Mouse (Mus musculus) liver, embryonic 16.5 days (tissue): ENCODE results near the gene Emx2. TPM values are rescaled to one million over a fixed set of nuclear protein-coding genes. Genes with fewer than 3 reads are reported as not detected.

Experiments used
- ATAC-seq: fragments of 200-750 bp; cut with Nextera tagmentation; 2 replicates; pipeline ENCODE4 v1.8.0; 2017; ENCODE audit warnings: low read depth, mild to moderate bottlenecking, moderate number of reproducible peaks, moderate library complexity
- H3K27ac ChIP-seq: fragments of 300-500 bp; sonication (generic); 2 replicates; pipeline ENCODE4 v1.5.1; 2014; ENCODE audit warnings: mild to moderate bottlenecking, low read length
- H3K27me3 ChIP-seq: fragments of 300-500 bp; sonication (generic); 2 replicates; pipeline ENCODE4 v1.6.1; 2014; ENCODE audit warnings: low read depth, low read length, mixed read lengths; ENCODE audit not compliant: control insufficient read depth, insufficient read depth
- H3K36me3 ChIP-seq: fragments of 300-500 bp; sonication (generic); 2 replicates; pipeline ENCODE4 v1.6.1; 2014; ENCODE audit warnings: mild to moderate bottlenecking; ENCODE audit not compliant: control insufficient read depth, insufficient read depth
- H3K4me1 ChIP-seq: fragments of 300-500 bp; sonication (generic); 2 replicates; pipeline ENCODE4 v1.6.1; 2014; ENCODE audit warnings: low read depth, low read length, mixed read lengths; ENCODE audit not compliant: control insufficient read depth
- H3K4me2 ChIP-seq: fragments of 300-500 bp; sonication (generic); 2 replicates; pipeline ENCODE4 v1.6.1; 2014; ENCODE audit warnings: low read depth, low read length, mixed read lengths
- H3K4me3 ChIP-seq: fragments of 300-500 bp; sonication (generic); 2 replicates; pipeline ENCODE4 v1.5.1; 2014; ENCODE audit warnings: low read depth, mild to moderate bottlenecking, low read length
- H3K9ac ChIP-seq: fragments of 300-500 bp; sonication (generic); 2 replicates; pipeline ENCODE4 v1.6.1; 2014; ENCODE audit warnings: low read depth, low read length
- H3K9me3 ChIP-seq: fragments of 300-500 bp; sonication (generic); replicated peaks from 2 replicates; pipeline ENCODE4 v1.6.1; 2016; ENCODE audit warnings: low read length; ENCODE audit not compliant: control insufficient read depth
- WGBS: fragments of 180-500 bp; shearing (Covaris S2); extraction: QIAGEN DNeasy Blood & Tissue Kit; methylation state at CpG from one replicate; pipeline ENCODE4 v1.1.7; 2014; ENCODE audit not compliant: insufficient replicate concordance; 5-methylcytosine and 5-hydroxymethylcytosine counted together
- polyA plus RNA-seq: library from polyadenylated mRNA; unstranded; fragments of >200 nt; fragmentation: Nextera tagmentation; extraction: Ambion mirVana; gene quantifications from 2 replicates; pipeline ENCODE4 v1.2.1, GENCODE M21; 2015

The Emx2 gene
- polyA plus RNA-seq, 1 experiment from 2014 or later = not detected

DNA sequence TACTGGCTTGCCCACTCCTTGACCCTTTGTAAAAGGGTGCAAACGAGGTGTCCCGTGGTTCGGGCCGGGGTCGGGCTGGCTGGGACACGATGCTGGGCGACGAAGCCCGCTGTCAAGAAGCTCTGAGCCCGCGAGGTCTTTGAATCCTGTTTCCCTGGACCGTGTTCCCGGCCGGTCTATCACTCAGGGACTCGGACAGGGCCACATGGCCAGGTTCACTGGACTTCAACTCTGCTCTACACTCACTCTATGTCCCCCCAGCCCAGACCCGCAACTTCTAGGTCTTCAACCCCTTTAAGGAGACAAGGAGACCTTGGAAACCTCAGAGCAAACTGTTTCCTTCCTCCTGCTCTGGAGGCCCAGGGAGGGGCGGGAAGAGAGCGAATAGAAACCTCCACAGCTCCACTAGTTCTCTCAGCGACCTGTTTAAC lies 1.7 kb downstream of the Emx2 start:
- Histone ChIP-seq H3K27ac (no peak overlapping the region), H3K27me3 (peaks cover 100% of the 10 kb centered on the region), H3K36me3 (no peaks in the 10 kb centered on the region), H3K4me2 (no peak overlapping the region), H3K9ac (no peak overlapping the region), H3K4me3 (no peak overlapping the region; the same call in 1 of the 2 replicates), H3K9me3 (no peaks in the 10 kb centered on the region), H3K4me1 (no peaks in the 10 kb centered on the region; the same call in 1 of the 2 replicates)
- ATAC-seq = no peak
- 3% methylated on average over 19 of the region's 19 CpGs for WGBS

DNA sequence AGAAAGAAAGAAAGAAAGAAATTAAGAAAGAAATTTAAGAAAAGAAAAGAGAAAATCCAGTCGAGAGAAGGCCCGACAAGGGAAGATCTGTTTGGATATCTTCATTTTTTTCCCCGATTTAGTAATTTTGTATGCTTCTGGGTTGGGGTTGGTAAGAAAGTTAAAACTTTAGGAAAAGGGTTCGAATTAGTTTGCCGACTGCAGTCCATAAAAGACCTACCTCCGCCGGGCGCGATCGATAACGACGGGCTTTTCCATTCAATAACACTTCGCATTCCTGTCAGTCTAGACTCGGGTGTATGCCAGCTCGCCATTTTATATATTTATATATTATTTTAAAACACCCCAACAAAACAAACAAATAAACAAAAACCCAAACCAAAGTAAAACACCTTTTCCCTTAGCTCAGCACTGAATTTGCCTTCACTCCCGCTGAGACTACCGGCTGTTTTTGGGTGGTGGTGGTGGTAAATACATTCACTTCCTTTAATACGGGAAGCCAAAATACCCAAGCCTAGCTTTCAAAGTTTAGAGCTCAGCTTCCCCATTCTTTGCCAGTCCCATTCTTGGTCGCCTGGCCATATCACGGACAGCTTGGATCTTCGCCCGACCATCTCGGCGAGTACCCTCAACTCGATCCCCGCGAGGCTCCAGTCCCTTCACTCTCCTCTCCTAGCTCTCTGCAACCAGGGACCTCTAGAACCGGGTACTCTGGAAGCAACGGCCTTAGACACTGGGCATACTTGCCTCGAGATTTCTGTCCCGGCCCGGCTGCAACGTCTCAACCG lies 2.4 kb downstream of the Emx2 start:
- no peak overlapping the region for H3K27ac ChIP-seq
- no peak overlapping the region for H3K4me2 ChIP-seq
- ATAC-seq = no peak
- H3K27me3 ChIP-seq = peaks cover 99% of the 10 kb centered on the region
- H3K9ac ChIP-seq = no peak overlapping the region
- H3K36me3 ChIP-seq = no peaks in the 10 kb centered on the region
- H3K4me1 ChIP-seq = no peaks in the 10 kb centered on the region; the same call in 1 of the 2 replicates
- H3K9me3 ChIP-seq = no peaks in the 10 kb centered on the region
- 1% methylated on average over 34 of the region's 34 CpGs for whole genome bisulfite sequencing
- H3K4me3 ChIP-seq = no peak overlapping the region

DNA sequence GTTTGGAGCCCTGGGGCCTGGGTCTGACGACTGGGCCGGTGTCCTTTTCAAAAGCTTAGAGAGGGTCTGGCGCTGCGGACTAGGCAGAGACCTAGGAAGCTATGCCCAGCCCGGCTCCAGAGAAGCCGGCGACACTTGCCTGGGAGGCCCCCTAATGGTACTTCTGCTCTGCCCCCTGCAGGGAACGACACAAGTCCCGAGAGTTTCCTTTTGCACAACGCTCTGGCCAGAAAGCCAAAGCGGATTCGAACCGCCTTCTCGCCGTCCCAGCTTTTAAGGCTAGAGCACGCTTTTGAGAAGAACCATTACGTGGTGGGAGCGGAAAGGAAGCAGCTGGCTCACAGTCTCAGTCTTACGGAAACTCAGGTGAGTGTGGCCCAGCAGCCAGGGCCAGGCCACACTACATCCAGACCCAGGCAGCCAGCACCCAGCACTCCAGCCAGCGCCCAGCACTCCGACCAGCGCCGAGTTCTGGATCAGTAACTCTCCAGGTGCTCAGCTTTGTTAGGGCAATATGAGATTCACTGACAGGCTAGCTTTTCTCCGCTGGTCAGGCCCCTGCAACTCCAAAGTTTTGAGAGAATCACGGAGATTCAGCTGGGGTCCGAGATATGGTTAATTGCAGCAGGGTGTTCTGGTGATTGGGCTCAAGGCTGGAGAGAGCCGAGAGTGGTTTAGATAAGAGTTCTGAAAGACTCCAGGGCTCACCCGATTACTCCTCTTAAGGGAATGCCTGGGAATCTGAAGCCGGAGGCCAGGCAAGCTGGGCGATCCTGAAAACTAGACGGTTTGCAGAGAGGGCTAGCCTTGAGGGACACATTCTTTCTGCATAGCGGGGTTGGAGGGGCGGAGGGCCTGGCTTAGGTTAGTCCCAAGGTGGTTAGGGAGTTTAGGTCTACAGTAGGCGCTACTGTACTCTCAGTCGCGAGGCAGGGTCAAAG lies 3.6 kb downstream of the Emx2 start:
- H3K9ac ChIP-seq = no peak overlapping the region
- no peak for ATAC-seq
- H3K4me2 ChIP-seq = no peak overlapping the region
- no peaks in the 10 kb centered on the region; the same call in 1 of the 2 replicates for H3K4me1 ChIP-seq
- H3K9me3 ChIP-seq = no peaks in the 10 kb centered on the region
- no peaks in the 10 kb centered on the region for H3K36me3 ChIP-seq
- no peak overlapping the region for H3K4me3 ChIP-seq
- peaks cover 99% of the 10 kb centered on the region for H3K27me3 ChIP-seq
- no peak overlapping the region for H3K27ac ChIP-seq
- WGBS = 3% methylated on average over 36 of the region's 36 CpGs

DNA sequence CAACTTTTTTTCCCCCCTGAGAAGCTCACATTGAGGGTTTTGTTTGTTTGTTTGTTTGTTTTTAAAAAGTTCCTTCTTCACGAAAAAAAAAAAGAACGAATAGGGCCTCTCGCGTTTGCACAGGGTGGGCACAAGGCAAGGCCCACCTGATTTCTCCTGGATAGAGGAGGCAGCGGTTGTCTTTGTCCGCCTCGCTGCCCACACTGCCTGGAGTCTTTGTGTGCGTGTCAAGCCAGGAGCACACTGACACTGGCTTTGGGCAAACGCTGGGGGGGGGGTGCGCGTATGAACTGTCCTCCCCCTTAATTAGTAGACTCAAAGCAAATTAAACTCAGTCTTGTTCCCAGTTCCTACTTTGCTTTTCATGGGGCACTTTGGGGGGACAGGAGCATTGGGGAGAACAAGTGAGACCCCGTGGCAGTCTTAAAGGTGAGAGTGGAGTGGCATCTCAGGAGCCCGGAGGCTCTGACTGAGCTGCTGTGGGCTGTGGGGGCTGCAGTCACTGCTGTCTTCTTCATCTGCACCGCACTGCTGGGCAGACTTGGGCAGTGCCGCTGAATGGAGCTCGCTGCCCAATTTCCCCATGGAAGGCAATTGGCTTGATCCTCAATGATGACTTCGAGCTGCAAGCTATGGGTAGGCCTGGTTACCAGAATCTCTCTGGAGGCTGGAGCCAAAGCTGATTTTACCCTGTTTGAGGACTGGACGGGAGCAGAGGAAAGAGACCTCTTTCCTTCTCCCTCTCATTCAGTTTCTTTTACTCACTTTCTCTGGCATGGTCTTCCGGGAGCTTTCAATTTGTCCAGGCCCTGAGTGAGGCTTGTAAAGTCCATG lies 4.5 kb downstream of the Emx2 start:
- Histone ChIP-seq H3K4me3 (no peak overlapping the region), H3K4me2 (no peak overlapping the region), H3K4me1 (no peaks in the 10 kb centered on the region; the same call in 1 of the 2 replicates), H3K9ac (no peak overlapping the region), H3K9me3 (no peaks in the 10 kb centered on the region), H3K36me3 (no peaks in the 10 kb centered on the region), H3K27me3 (peaks cover 99% of the 10 kb centered on the region), H3K27ac (no peak overlapping the region)
- 8% methylated on average over 19 of the region's 19 CpGs for WGBS
- no peak for ATAC-seq

DNA sequence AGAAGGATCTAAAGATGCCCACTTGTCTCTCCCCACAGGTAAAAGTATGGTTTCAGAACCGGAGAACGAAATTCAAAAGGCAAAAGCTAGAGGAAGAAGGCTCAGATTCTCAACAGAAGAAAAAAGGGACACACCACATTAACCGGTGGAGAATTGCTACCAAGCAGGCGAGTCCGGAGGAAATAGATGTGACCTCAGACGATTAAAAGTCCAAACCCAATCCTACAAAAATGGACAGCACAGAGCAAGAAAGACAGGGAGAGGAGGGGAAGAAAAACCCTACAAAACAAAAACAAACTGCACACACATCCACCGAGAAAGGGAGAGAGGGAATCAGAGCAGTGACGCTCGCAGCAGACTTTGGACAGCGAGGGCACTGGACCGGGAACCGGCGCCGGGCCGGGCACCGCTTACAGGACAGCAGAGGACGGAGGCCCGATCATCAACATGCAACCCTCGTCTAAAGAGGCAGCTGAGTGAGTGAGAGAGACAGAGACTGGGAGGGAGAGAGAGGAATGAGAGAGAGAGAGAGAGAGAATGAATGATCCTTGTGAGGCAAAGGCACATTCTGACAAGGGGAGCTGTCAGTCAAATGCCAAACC lies 5.8 kb downstream of the Emx2 start:
- ATAC-seq = no peak
- Histone ChIP-seq H3K9me3 (no peaks in the 10 kb centered on the region), H3K4me3 (no peak overlapping the region), H3K36me3 (no peaks in the 10 kb centered on the region), H3K4me2 (no peak overlapping the region), H3K27ac (no peak overlapping the region), H3K4me1 (no peaks in the 10 kb centered on the region; the same call in 1 of the 2 replicates), H3K9ac (no peak overlapping the region), H3K27me3 (peaks cover 99% of the 10 kb centered on the region)
- 3% methylated on average over 19 of the region's 19 CpGs for WGBS

DNA sequence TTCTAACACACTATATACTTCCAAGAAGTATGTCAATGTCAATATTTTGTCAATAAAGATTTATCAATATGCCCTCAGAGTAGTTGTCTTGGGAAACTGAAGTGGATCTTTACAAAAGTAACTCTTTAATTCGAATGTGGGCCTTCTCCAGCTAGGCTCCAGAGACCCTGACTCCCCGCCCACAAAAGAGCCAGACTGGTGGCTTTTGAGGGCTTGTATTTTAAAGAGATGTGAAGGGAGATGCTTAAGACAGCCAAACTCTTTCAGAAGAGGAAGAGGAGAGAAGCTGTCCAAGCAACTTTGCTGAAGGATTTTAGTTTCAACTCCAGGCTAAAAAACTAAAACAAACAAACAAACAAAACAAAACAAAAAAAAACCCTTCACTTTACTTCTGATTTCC lies 7.1 kb downstream of the Emx2 start:
- WGBS = 2% methylated on average over 2 of the region's 2 CpGs
- Histone ChIP-seq H3K4me3 (no peak overlapping the region), H3K4me2 (no peak overlapping the region), H3K4me1 (no peaks in the 10 kb centered on the region), H3K9ac (no peak overlapping the region), H3K36me3 (no peaks in the 10 kb centered on the region), H3K27me3 (peaks cover 99% of the 10 kb centered on the region), H3K27ac (no peak overlapping the region), H3K9me3 (no peaks in the 10 kb centered on the region)
- no peak for ATAC-seq

DNA sequence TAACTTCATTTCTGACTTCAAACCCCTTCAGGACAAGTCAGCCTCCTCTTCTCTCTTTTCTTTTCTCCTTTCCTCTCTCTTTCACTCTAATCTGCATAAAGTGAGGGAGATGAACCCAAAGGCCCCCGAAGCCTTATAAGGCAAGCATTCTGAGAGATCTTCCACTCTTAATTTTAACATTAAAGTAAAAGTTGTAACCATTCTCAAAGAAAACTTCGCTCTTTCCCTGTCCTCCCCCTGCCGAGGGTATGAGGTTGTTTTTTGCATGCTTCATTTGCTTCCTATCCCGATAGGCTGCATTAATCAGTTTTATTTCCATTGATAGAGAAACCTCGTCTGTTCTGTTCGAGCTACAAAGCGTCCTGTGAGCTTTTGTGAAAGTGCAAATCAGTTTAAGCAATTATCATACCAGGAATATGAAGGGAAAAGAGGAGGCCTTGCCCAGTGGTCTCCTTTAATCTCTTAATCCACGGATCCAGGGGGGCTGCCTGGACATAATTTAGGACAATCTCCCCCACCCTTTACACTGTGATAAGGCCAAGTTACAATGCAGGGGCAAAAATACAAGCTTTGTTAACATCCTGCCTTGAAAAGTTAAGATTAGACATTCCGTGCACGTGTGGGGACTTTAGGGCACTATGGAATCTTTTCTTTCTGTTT lies 7.7 kb downstream of the Emx2 start:
- no peaks in the 10 kb centered on the region for H3K9me3 ChIP-seq
- H3K27me3 ChIP-seq = peaks cover 99% of the 10 kb centered on the region
- no peak for ATAC-seq
- H3K4me2 ChIP-seq = no peak overlapping the region
- H3K36me3 ChIP-seq = no peaks in the 10 kb centered on the region
- no peaks in the 10 kb centered on the region for H3K4me1 ChIP-seq
- no peak overlapping the region for H3K27ac ChIP-seq
- no peak overlapping the region for H3K9ac ChIP-seq
- no peak overlapping the region for H3K4me3 ChIP-seq
- 4% methylated on average over 10 of the region's 10 CpGs for WGBS

DNA sequence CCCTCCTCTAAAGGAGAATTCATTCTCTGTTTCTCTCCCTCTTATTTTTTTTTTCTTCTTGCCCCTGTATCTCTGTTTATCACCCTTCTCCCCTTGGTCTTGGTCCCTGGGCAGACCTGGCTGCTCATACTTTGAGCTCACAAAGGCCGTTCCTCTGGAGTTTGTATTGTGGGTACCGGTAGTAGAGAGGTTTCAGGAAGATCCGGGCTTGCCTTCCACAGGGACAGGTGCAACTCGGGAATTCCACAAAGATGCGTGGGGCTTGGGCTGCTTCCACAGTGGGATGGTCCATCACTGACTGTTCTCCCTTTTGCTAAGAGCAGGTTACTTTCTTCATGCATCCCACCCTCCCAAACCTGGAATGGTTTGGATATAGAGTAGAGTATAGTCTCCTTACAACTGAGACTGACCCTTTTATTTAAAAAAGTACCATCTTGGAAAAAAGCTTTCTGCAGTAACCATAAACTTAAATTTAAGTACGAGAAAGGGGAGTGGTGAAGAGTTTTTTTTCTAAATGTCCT lies 8.3 kb downstream of the Emx2 start:
- Histone ChIP-seq H3K27ac (no peak overlapping the region), H3K4me2 (no peak overlapping the region), H3K4me3 (no peak overlapping the region), H3K9ac (no peak overlapping the region), H3K4me1 (no peaks in the 10 kb centered on the region), H3K36me3 (no peaks in the 10 kb centered on the region), H3K9me3 (no peaks in the 10 kb centered on the region), H3K27me3 (peaks cover 99% of the 10 kb centered on the region)
- no peak for ATAC-seq
- WGBS = 5% methylated on average over 6 of the region's 6 CpGs
